Mouse (Mus musculus) liver, postnatal 0 days (tissue): ENCODE data around the gene Ankrd39. TPM values are rescaled to one million over a fixed set of nuclear protein-coding genes. Genes with fewer than 3 reads are reported as not detected.

ENCODE experiments used
- ATAC-seq: fragments of 200-750 bp; cut with Nextera tagmentation; 2 replicates; pipeline ENCODE4 v1.8.0; 2017; ENCODE audit warnings: mild to moderate bottlenecking, moderate library complexity
- DNase-seq: peaks from one replicate; pipeline ENCODE4 v3.0.0-alpha.2; 2016
- H3K27ac ChIP-seq: fragments of 300-500 bp; sonication (generic); 2 replicates; pipeline ENCODE4 v1.5.1; 2014; ENCODE audit warnings: antibody characterized with exemption, moderate library complexity, mild to moderate bottlenecking, low read depth
- H3K27me3 ChIP-seq: fragments of 300-500 bp; sonication (generic); 2 replicates; pipeline ENCODE4 v1.6.1; 2014; ENCODE audit warnings: low read length, control low read depth, mixed read lengths; ENCODE audit not compliant: insufficient read depth
- H3K36me3 ChIP-seq: fragments of 300-500 bp; sonication (generic); replicated peaks from 2 replicates; pipeline ENCODE4 v1.6.1; 2014; ENCODE audit warnings: mild to moderate bottlenecking, control low read depth, low read length, moderate library complexity, mixed read lengths; ENCODE audit not compliant: insufficient read depth
- H3K4me1 ChIP-seq: fragments of 300-500 bp; sonication (generic); 2 replicates; pipeline ENCODE4 v1.6.1; 2014; ENCODE audit warnings: antibody characterized with exemption, mild to moderate bottlenecking, control low read depth; ENCODE audit not compliant: insufficient read depth
- H3K4me2 ChIP-seq: fragments of 300-500 bp; sonication (generic); 2 replicates; pipeline ENCODE4 v1.6.1; 2014; ENCODE audit warnings: low read depth, mild to moderate bottlenecking, low read length, moderate library complexity, mixed read lengths
- H3K4me3 ChIP-seq: fragments of 300-500 bp; sonication (generic); 2 replicates; pipeline ENCODE4 v1.5.1; 2014; ENCODE audit warnings: low read depth, low read length
- H3K9ac ChIP-seq: fragments of 300-500 bp; sonication (generic); replicated peaks from 2 replicates; pipeline ENCODE4 v1.6.1; 2014; ENCODE audit warnings: mild to moderate bottlenecking, moderate library complexity
- H3K9me3 ChIP-seq: fragments of 300-500 bp; sonication (generic); 2 replicates; pipeline ENCODE4 v1.6.1; 2016; ENCODE audit warnings: mild to moderate bottlenecking, control low read depth, low read length, mixed read lengths
- CTCF ChIP-seq: sonication (generic); IDR thresholded peaks from 2 replicates; pipeline ENCODE4 v1.5.1; 2016; ENCODE audit warnings: antibody characterized with exemption, low read depth
- EP300 ChIP-seq: IDR thresholded peaks from 2 replicates; pipeline ENCODE4 v1.6.1; 2016; ENCODE audit warnings: antibody characterized with exemption, low read depth, mild to moderate bottlenecking
- WGBS: fragments of 180-500 bp; shearing (Covaris S2); extraction: QIAGEN DNeasy Blood & Tissue Kit; methylation state at CpG from one replicate; pipeline ENCODE4 v1.1.7; 2014; ENCODE audit not compliant: insufficient replicate concordance; 5-methylcytosine and 5-hydroxymethylcytosine counted together
- microRNA-seq: library from miRNA; unstranded; fragments of <30 nt; microRNA quantifications from one replicate; pipeline ENCODE4, GENCODE M21; 2016
- polyA plus RNA-seq: library from polyadenylated mRNA; unstranded; fragments of >200 nt; fragmentation: Nextera tagmentation; extraction: Ambion mirVana; gene quantifications from 2 replicates; pipeline ENCODE4 v1.2.1, GENCODE M21; 2015

Ankrd39 gene
- polyA plus RNA-seq, 1 experiment from 2014 or later = 7.4 TPM

GRCm38 (mm10) chr1:36496719-36497118, 50.5 kb downstream of the Ankrd39 start:
- Histone ChIP-seq H3K9ac (no peak overlapping the region), H3K4me1 (no peaks in the 10 kb centered on the region), H3K27ac (no peak overlapping the region), H3K4me2 (no peak overlapping the region), H3K4me3 (no peak overlapping the region), H3K36me3 (0 out of 2 replicates have a peak, but pooled peaks cover 8% of the 10 kb centered on the region), H3K27me3 (no peaks in the 10 kb centered on the region), H3K9me3 (no peaks in the 10 kb centered on the region)
- DNase-seq (no peak), ATAC-seq (no peak)
- peak; percentile 44; the same call in 1 of the 2 replicates for TF ChIP-seq CTCF
- TF ChIP-seq EP300 = no peak
- 54% methylated on average over 2 of the region's 2 CpGs for WGBS

- WGBS = 76% methylated on average over 6 of the region's 6 CpGs
- Histone ChIP-seq H3K4me3 (no peak overlapping the region), H3K27ac (no peak overlapping the region), H3K9me3 (no peaks in the 10 kb centered on the region), H3K4me2 (no peak overlapping the region), H3K27me3 (no peaks in the 10 kb centered on the region), H3K36me3 (no peaks in the 10 kb centered on the region), H3K9ac (no peak overlapping the region), H3K4me1 (no peaks in the 10 kb centered on the region)
- TF ChIP-seq CTCF (no peak), EP300 (no peak)
- ATAC-seq = no peak
- no peak for DNase-seq
Measured at GRCm38 (mm10) chr1:36493299-36493698, 53.9 kb downstream of the Ankrd39 start.

- H3K4me2 ChIP-seq = no peak overlapping the region
- ATAC-seq = no peak
- H3K36me3 ChIP-seq = no peaks in the 10 kb centered on the region
- no peak for DNase-seq
- no peak overlapping the region for H3K9ac ChIP-seq
- no peaks in the 10 kb centered on the region for H3K27me3 ChIP-seq
- H3K4me1 ChIP-seq = no peaks in the 10 kb centered on the region
- no peak overlapping the region for H3K4me3 ChIP-seq
- no peak overlapping the region for H3K27ac ChIP-seq
- TF ChIP-seq EP300 = no peak
- TF ChIP-seq CTCF = peak; percentile 52
- no peaks in the 10 kb centered on the region for H3K9me3 ChIP-seq
- whole genome bisulfite sequencing = 55% methylated on average over 9 of the region's 9 CpGs
Measured at GRCm38 (mm10) chr1:36492416-36493139, 54.7 kb downstream of the Ankrd39 start.

- no peaks in the 10 kb centered on the region for H3K9me3 ChIP-seq
- H3K4me1 ChIP-seq = no peaks in the 10 kb centered on the region
- TF ChIP-seq EP300 (no peak), CTCF (no peak)
- no peaks in the 10 kb centered on the region for H3K36me3 ChIP-seq
- ATAC-seq (no peak), DNase-seq (no peak)
- no peak overlapping the region for H3K9ac ChIP-seq
- H3K4me2 ChIP-seq = no peak overlapping the region
- H3K27me3 ChIP-seq = no peaks in the 10 kb centered on the region
- H3K27ac ChIP-seq = no peak overlapping the region
- WGBS = 77% methylated on average over 6 of the region's 6 CpGs
- no peak overlapping the region for H3K4me3 ChIP-seq
Measured at GRCm38 (mm10) chr1:36489661-36490060, 57.6 kb downstream of the Ankrd39 start.

Small RNA genes lying within 50 kb of the gene (microRNA-seq; reads per million reads assigned to microRNA genes)
- not detected for gene Gm47280

Other genes starting within 250 kb of the Ankrd39 start
- gene Arid5a, start 239.7 kb downstream of the Ankrd39 start, polyA plus RNA-seq = 5.8 and 6.3 TPM in 2 replicates
- 8.5 and 10.1 TPM in 2 replicates for gene Kansl3, start 178.3 kb downstream of the Ankrd39 start, polyA plus RNA-seq
- gene Fer1l5, start 175.2 kb downstream of the Ankrd39 start, polyA plus RNA-seq = 0.12 TPM in 2 replicates
- gene Lman2l, start 102.2 kb downstream of the Ankrd39 start, polyA plus RNA-seq = 9.0 and 9.9 TPM in 2 replicates
- 2.1 and 2.2 TPM in 2 replicates for gene Cnnm4, start 75.8 kb downstream of the Ankrd39 start, polyA plus RNA-seq
- gene Cnnm3, start 35.6 kb downstream of the Ankrd39 start, polyA plus RNA-seq = 0.92 and 1.1 TPM in 2 replicates
- 2.0 and 2.2 TPM in 2 replicates for gene Ankrd23, start 10.6 kb downstream of the Ankrd39 start, polyA plus RNA-seq
- 0.45 TPM in 1 of 2 replicates, not detected in the other for gene Gm42417, start 8.0 kb downstream of the Ankrd39 start, polyA plus RNA-seq
- 2.0 TPM in 2 replicates for gene Sema4c, start 10.9 kb upstream of the Ankrd39 start, polyA plus RNA-seq
- gene Fam178b, start 135.7 kb upstream of the Ankrd39 start, polyA plus RNA-seq = 0.16 and 0.37 TPM in 2 replicates
- 620 and 664 TPM in 2 replicates for gene Cox5b, start 144.0 kb upstream of the Ankrd39 start, polyA plus RNA-seq
- not detected in 2 replicates for gene 4933424G06Rik, start 162.7 kb upstream of the Ankrd39 start, polyA plus RNA-seq
- 19.3 and 21.3 TPM in 2 replicates for gene Actr1b, start 167.0 kb upstream of the Ankrd39 start, polyA plus RNA-seq
- 0.31 and 0.67 TPM in 2 replicates for gene Zap70, start 214.4 kb upstream of the Ankrd39 start, polyA plus RNA-seq